Mouse (Mus musculus): ENCODE measurements around the gene Sesn2.

The Sesn2 gene

GRCm38 (mm10) chr4:132514555-132515135, 4.3 kb upstream of the Sesn2 start:
- DNase-seq (ENCODE audit: low spot score) = peak; percentile 88

GRCm38 (mm10) chr4:132513395-132514273, 3.3 kb upstream of the Sesn2 start:
- DNase-seq (ENCODE audit: low spot score) = peak; percentile 60

- DNase-seq (ENCODE audit: low spot score) = no peak
Observed at GRCm38 (mm10) chr4:132512080-132512479, 1.8 kb upstream of the Sesn2 start.

- peak; percentile 81 for DNase-seq (ENCODE audit: low spot score)
Observed at GRCm38 (mm10) chr4:132509621-132510296, 542 bp downstream of the Sesn2 start.

- peak; percentile 73 for DNase-seq (ENCODE audit: low spot score)
Observed at GRCm38 (mm10) chr4:132507210-132507609, 3.1 kb downstream of the Sesn2 start.

GRCm38 (mm10) chr4:132506250-132506649, 4.1 kb downstream of the Sesn2 start:
- no peak for DNase-seq (ENCODE audit: low spot score)

GRCm38 (mm10) chr4:132505800-132506199, 4.5 kb downstream of the Sesn2 start:
- DNase-seq (ENCODE audit: low spot score) = no peak

- no peak for DNase-seq (ENCODE audit: low spot score)
Observed at GRCm38 (mm10) chr4:132505034-132505738, 5.1 kb downstream of the Sesn2 start.

GRCm38 (mm10) chr4:132503344-132503743, 7.0 kb downstream of the Sesn2 start:
- no peak for DNase-seq (ENCODE audit: low spot score)

- no peak for DNase-seq (ENCODE audit: low spot score)
Observed at GRCm38 (mm10) chr4:132501639-132502038, 8.7 kb downstream of the Sesn2 start.

GRCm38 (mm10) chr4:132494271-132494918, 15.9 kb downstream of the Sesn2 start:
- peak; percentile 51 for DNase-seq (ENCODE audit: low spot score)

- no peak for DNase-seq (ENCODE audit: low spot score)
Observed at GRCm38 (mm10) chr4:132492178-132493060, 17.9 kb downstream of the Sesn2 start.

- DNase-seq (ENCODE audit: low spot score) = peak; percentile 62
Observed at GRCm38 (mm10) chr4:132491748-132492147, 18.6 kb downstream of the Sesn2 start.

- DNase-seq (ENCODE audit: low spot score) = no peak
Observed at GRCm38 (mm10) chr4:132491057-132491456, 19.2 kb downstream of the Sesn2 start.

GRCm38 (mm10) chr4:132490273-132491010, 19.9 kb downstream of the Sesn2 start:
- DNase-seq (ENCODE audit: low spot score) = no peak

- peak; percentile 46 for DNase-seq (ENCODE audit: low spot score)
Observed at GRCm38 (mm10) chr4:132488976-132489375, 21.3 kb downstream of the Sesn2 start.

GRCm38 (mm10) chr4:132488521-132488920, 21.8 kb downstream of the Sesn2 start:
- peak; percentile 51 for DNase-seq (ENCODE audit: low spot score)

- no peak for DNase-seq (ENCODE audit: low spot score)
Observed at GRCm38 (mm10) chr4:132484820-132485219, 25.5 kb downstream of the Sesn2 start.

GRCm38 (mm10) chr4:132484231-132484630, 26.1 kb downstream of the Sesn2 start:
- no peak for DNase-seq (ENCODE audit: low spot score)
